ENCODE assay signal across 21 mouse cellular contexts in the genomic region with DNA sequence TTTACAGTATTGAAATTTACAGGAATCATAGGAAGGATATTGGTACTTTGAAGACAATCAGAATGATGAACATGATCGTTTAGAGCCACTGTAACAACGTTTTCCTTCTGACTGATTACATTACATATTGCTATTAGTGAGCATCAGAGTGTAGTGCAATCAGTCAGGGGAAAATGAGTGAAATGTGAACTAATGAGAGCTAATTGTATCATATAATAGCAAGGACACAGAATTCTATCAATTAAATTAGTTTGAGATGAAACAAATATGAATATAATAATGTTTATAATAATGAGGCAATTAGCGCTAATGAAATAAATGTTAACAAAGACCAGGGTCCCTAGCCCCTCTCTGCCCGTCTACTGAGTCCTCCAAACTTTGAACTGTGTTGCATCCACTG.
DNase-seq lines count a peak whose midpoint lies in the region; ATAC-seq lines count a peak whose summit lies in the region.
"Had no signal": no experiment of that assay in that cellular context is flagged by ENCODE, and none has a peak within 500 bp of the region (broad histone marks: within the 10 kb centered on the region; RNA-seq: fewer than 3 reads in every experiment).

No protein-coding gene starts in this region.

- H3K4me2 ChIP-seq in forebrain, embryonic 14.5 days (ENCODE audit: low read length), result no peak overlapping the region
- H3K4me2 ChIP-seq in forebrain, embryonic 15.5 days (replicated peaks), result no peak overlapping the region

- no peak for ATAC-seq in forebrain, embryonic 14.5 days
- no peak for ATAC-seq in forebrain, embryonic 15.5 days (replicated peaks)
- ATAC-seq: activated CD4-positive, CD25-positive, alpha-beta regulatory T cell, adult 4 months; CD4-positive, CD25-positive, alpha-beta regulatory T cell, adult 4 months; Patski had no signal

- no peak overlapping the region for H3K27ac ChIP-seq in forebrain, embryonic 14.5 days (ENCODE audit: low read depth, low read length)
- H3K27ac ChIP-seq in forebrain, embryonic 15.5 days (replicated peaks), result no peak overlapping the region

- H3K36me3 ChIP-seq in forebrain, embryonic 14.5 days (ENCODE audit: control insufficient read depth, insufficient read depth, low read length), result no peaks in the 10 kb centered on the region
- no peaks in the 10 kb centered on the region for H3K36me3 ChIP-seq in forebrain, embryonic 15.5 days
- H3K36me3 ChIP-seq: G1E had no signal

- H3K27me3 ChIP-seq in forebrain, embryonic 14.5 days (replicated peaks; ENCODE audit: control insufficient read depth, insufficient read depth, low read length), result peaks cover 10% of the 10 kb centered on the region
- H3K27me3 ChIP-seq in forebrain, embryonic 15.5 days, result peaks cover 41% of the 10 kb centered on the region
- H3K27me3 ChIP-seq: CH12.LX had no signal

- no peaks in the 10 kb centered on the region for H3K9me3 ChIP-seq in forebrain, embryonic 14.5 days (replicated peaks; ENCODE audit: control insufficient read depth, low read length)
- H3K9me3 ChIP-seq in forebrain, embryonic 15.5 days, result no peaks in the 10 kb centered on the region
- H3K9me3 ChIP-seq: G1E had no signal

- no peak overlapping the region for H3K4me3 ChIP-seq in forebrain, embryonic 14.5 days (ENCODE audit: low read depth, low read length)
- H3K4me3 ChIP-seq in forebrain, embryonic 15.5 days, result no peak overlapping the region

- H3K9ac ChIP-seq in forebrain, embryonic 14.5 days (ENCODE audit: low read length), result no peak overlapping the region
- H3K9ac ChIP-seq in forebrain, embryonic 15.5 days (replicated peaks), result no peak overlapping the region

- WGBS in forebrain, embryonic 14.5 days, result 44% methylated on average over 4 of the region's 4 CpGs
- 45% methylated on average over 4 of the region's 4 CpGs for WGBS in forebrain, embryonic 15.5 days

- H3K4me1 ChIP-seq in forebrain, embryonic 14.5 days (ENCODE audit: control insufficient read depth, insufficient read depth, low read length), result peaks cover 10% of the 10 kb centered on the region
- H3K4me1 ChIP-seq in forebrain, embryonic 15.5 days, result peaks cover 14% of the 10 kb centered on the region

- DNase-seq in forebrain, embryonic 14.5 days (ENCODE audit: low spot score), result peak; percentile 27
- peak; percentile 80 for DNase-seq in retina, embryonic 14.5 days (ENCODE audit: low spot score)
- peak; percentile 79 for DNase-seq in retina, postnatal 1 day
- DNase-seq in layer of hippocampus, adult 18-20 months (ENCODE audit: low spot score in 2 of 2), result no peak
- DNase-seq in heart, adult 18-20 months, result no peak
- DNase-seq: adrenal gland, adult 2 months; adrenal gland, adult 8-10 months; adrenal gland, postnatal 10 days; adrenal gland, postnatal 14 days; adrenal gland, postnatal 25 days; adrenal gland, postnatal 36 days; B cell, adult 2 months; cerebellum, adult 11 months; cerebellum, adult 11-12 months; cerebellum, adult 18-20 months had no signal

Comparison
In these comparisons a context has a peak if more than half of its experiments do, and no peak if none do; other contexts are left out.
1. DNase-seq: peak in forebrain, embryonic 14.5 days (single experiment), retina, embryonic 14.5 days (single experiment) and retina, postnatal 1 day (single experiment); none in layer of hippocampus, adult 18-20 months (0 of 2) and heart, adult 18-20 months (0 of 2).